Mouse (Mus musculus): ENCODE measurements around the gene Sos2.

Gene Sos2

GRCm38 (mm10) chr12:69681566-69682061 is at the start of gene Sos2:
Gene Sos2, minus strand, starts transcription at chr12:69681852.
- DNase-seq (ENCODE audit: low read depth) = peak; percentile 63

GRCm38 (mm10) chr12:69730306-69730705 is 48.7 kb upstream of the Sos2 start:
- DNase-seq (ENCODE audit: low read depth) = no peak

GRCm38 (mm10) chr12:69729246-69729645 is 47.6 kb upstream of the Sos2 start:
- DNase-seq (ENCODE audit: low read depth) = no peak

- DNase-seq (ENCODE audit: low read depth) = peak; percentile 98
These were observed 43.2 kb upstream of the Sos2 start, which contains the start of the genes L2hgdh and Atp5s for GRCm38 (mm10) chr12:69724711-69725460. Gene L2hgdh, minus strand, starts transcription at chr12:69724873. Gene Atp5s, plus strand, starts transcription at chr12:69724950.

GRCm38 (mm10) chr12:69724018-69724710 is 42.5 kb upstream of the Sos2 start:
- DNase-seq (ENCODE audit: low read depth) = no peak

- no peak for DNase-seq (ENCODE audit: low read depth)
These were observed 41.7 kb upstream of the Sos2 start for GRCm38 (mm10) chr12:69723376-69723775.

GRCm38 (mm10) chr12:69722857-69723256 is 41.2 kb upstream of the Sos2 start:
- DNase-seq (ENCODE audit: low read depth) = no peak

- DNase-seq (ENCODE audit: low read depth) = no peak
These were observed 32.0 kb upstream of the Sos2 start for GRCm38 (mm10) chr12:69713628-69714027.

GRCm38 (mm10) chr12:69704799-69705458 is 23.3 kb upstream of the Sos2 start:
- no peak for DNase-seq (ENCODE audit: low read depth)

GRCm38 (mm10) chr12:69698352-69698751 is 16.7 kb upstream of the Sos2 start:
- DNase-seq (ENCODE audit: low read depth) = no peak

- peak; percentile 79 for DNase-seq (ENCODE audit: low read depth)
These were observed 15.1 kb upstream of the Sos2 start for GRCm38 (mm10) chr12:69696746-69697145.

GRCm38 (mm10) chr12:69693471-69693870 is 11.8 kb upstream of the Sos2 start:
- no peak for DNase-seq (ENCODE audit: low read depth)

GRCm38 (mm10) chr12:69690714-69691113 is 9.1 kb upstream of the Sos2 start:
- DNase-seq (ENCODE audit: low read depth) = no peak

- no peak for DNase-seq (ENCODE audit: low read depth)
These were observed 7.4 kb upstream of the Sos2 start for GRCm38 (mm10) chr12:69689094-69689493.

GRCm38 (mm10) chr12:69688368-69688767 is 6.7 kb upstream of the Sos2 start:
- no peak for DNase-seq (ENCODE audit: low read depth)

- peak; percentile 37 for DNase-seq (ENCODE audit: low read depth)
These were observed 1.9 kb upstream of the Sos2 start for GRCm38 (mm10) chr12:69683537-69683936.

- peak; percentile 58 for DNase-seq (ENCODE audit: low read depth)
These were observed 1.3 kb upstream of the Sos2 start for GRCm38 (mm10) chr12:69682788-69683419.

- DNase-seq (ENCODE audit: low read depth) = peak; percentile 80
These were observed 574 bp upstream of the Sos2 start for GRCm38 (mm10) chr12:69682065-69682787.

- peak; percentile 85 for DNase-seq (ENCODE audit: low read depth)
These were observed 752 bp downstream of the Sos2 start for GRCm38 (mm10) chr12:69680635-69681565.

- no peak for DNase-seq (ENCODE audit: low read depth)
These were observed 5.5 kb downstream of the Sos2 start for GRCm38 (mm10) chr12:69676157-69676556.
